Mouse (Mus musculus): ENCODE measurements around the gene Nt5c.
A peak's percentile ranks its signal among the peaks of the same experiment; 100 is the strongest.
"Not testable (repeated sequence)": the region's sequence is repeated elsewhere in the genome, so short reads cannot be mapped to it uniquely, and the experiment has no call there.

Gene Nt5c

GRCm38 (mm10) chr11:115491356-115492083, at the start of gene Nt5c:
TSS of gene Nt5c (minus strand) at chr11:115491862.
- peak; percentile 87 for DNase-seq

GRCm38 (mm10) chr11:115538045-115538444, 46.4 kb upstream of the Nt5c start:
- no peak for DNase-seq

GRCm38 (mm10) chr11:115536856-115537568, 45.4 kb upstream of the Nt5c start:
- DNase-seq = peak; percentile 22

GRCm38 (mm10) chr11:115536038-115536681, 44.5 kb upstream of the Nt5c start, which contains the start of gene Sumo2:
TSS of gene Sumo2 (minus strand) at chr11:115536276.
- peak; percentile 99 for DNase-seq

- DNase-seq = peak; percentile 89
These were observed 43.9 kb upstream of the Nt5c start for GRCm38 (mm10) chr11:115535401-115536037.

- no peak for DNase-seq
These were observed 43.2 kb upstream of the Nt5c start for GRCm38 (mm10) chr11:115534759-115535371.

- DNase-seq = not testable (repeated sequence)
These were observed 34.8 kb upstream of the Nt5c start for GRCm38 (mm10) chr11:115526446-115526845.

- DNase-seq = no peak
These were observed 31.0 kb upstream of the Nt5c start for GRCm38 (mm10) chr11:115522703-115523102.

GRCm38 (mm10) chr11:115522238-115522637, 30.6 kb upstream of the Nt5c start:
- DNase-seq = no peak

- DNase-seq = no peak
These were observed 29.4 kb upstream of the Nt5c start for GRCm38 (mm10) chr11:115521080-115521479.

GRCm38 (mm10) chr11:115520218-115520617, 28.6 kb upstream of the Nt5c start:
- DNase-seq = no peak

GRCm38 (mm10) chr11:115519581-115519980, 27.9 kb upstream of the Nt5c start:
- no peak for DNase-seq

- DNase-seq = no peak
These were observed 27.0 kb upstream of the Nt5c start for GRCm38 (mm10) chr11:115518693-115519092.

- DNase-seq = no peak
These were observed 25.3 kb upstream of the Nt5c start for GRCm38 (mm10) chr11:115516942-115517341.

- no peak for DNase-seq
These were observed 23.4 kb upstream of the Nt5c start for GRCm38 (mm10) chr11:115515021-115515420.

GRCm38 (mm10) chr11:115514238-115514663, 22.6 kb upstream of the Nt5c start, which contains the start of gene Jpt1:
TSS of gene Jpt1 (minus strand) at chr11:115514387.
- peak; percentile 99 for DNase-seq

- peak; percentile 68 for DNase-seq
These were observed 21.9 kb upstream of the Nt5c start for GRCm38 (mm10) chr11:115513271-115514237.

GRCm38 (mm10) chr11:115512407-115513183, 20.9 kb upstream of the Nt5c start:
- DNase-seq = peak; percentile 36

GRCm38 (mm10) chr11:115512004-115512403, 20.3 kb upstream of the Nt5c start:
- DNase-seq = no peak

- DNase-seq = no peak
These were observed 19.5 kb upstream of the Nt5c start for GRCm38 (mm10) chr11:115511121-115511520.

GRCm38 (mm10) chr11:115510507-115510888, 18.8 kb upstream of the Nt5c start:
- DNase-seq = no peak
